Mouse (Mus musculus) induced T-regulatory cell, adult 2 months (primary cell): ENCODE data around the gene Mypn.
A peak's percentile ranks its signal among the peaks of the same experiment; 100 is the strongest.

Source experiments
- DNase-seq: peaks from one replicate; pipeline ENCODE4 v3.0.0-alpha.2; 2012; ENCODE audit warnings: low read depth

The Mypn gene

GRCm38 (mm10) chr10:63100657-63101056, 103.1 kb downstream of the Mypn start:
- no peak for DNase-seq

- no peak for DNase-seq
These were observed 103.7 kb downstream of the Mypn start for GRCm38 (mm10) chr10:63099941-63100562.

GRCm38 (mm10) chr10:63099521-63099920, 104.2 kb downstream of the Mypn start, which contains the start of gene Atoh7:
TSS of gene Atoh7 (plus strand) at chr10:63099651.
- no peak for DNase-seq

DNA sequence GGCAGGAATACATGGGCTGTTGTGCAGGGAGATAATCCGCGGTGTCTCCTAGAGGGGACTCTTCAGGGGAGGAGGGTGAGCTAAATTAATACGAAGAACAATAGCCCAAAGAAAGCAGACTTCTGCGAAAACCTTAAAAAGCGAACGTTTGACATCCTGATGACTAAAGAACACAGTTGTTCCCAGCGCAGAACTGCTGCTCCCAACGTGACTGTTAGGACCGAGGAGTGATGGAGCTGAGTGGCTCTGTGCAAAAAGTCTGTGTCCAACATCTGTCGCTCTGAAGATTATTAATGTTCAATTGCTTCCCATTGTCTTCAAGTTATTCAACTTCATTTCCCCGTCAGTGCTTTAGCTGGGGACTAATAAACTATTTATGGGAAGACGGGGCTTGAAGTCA, 105.6 kb downstream of the Mypn start:
- no peak for DNase-seq

GRCm38 (mm10) chr10:63096757-63097156, 107.0 kb downstream of the Mypn start:
- DNase-seq, result no peak

DNA sequence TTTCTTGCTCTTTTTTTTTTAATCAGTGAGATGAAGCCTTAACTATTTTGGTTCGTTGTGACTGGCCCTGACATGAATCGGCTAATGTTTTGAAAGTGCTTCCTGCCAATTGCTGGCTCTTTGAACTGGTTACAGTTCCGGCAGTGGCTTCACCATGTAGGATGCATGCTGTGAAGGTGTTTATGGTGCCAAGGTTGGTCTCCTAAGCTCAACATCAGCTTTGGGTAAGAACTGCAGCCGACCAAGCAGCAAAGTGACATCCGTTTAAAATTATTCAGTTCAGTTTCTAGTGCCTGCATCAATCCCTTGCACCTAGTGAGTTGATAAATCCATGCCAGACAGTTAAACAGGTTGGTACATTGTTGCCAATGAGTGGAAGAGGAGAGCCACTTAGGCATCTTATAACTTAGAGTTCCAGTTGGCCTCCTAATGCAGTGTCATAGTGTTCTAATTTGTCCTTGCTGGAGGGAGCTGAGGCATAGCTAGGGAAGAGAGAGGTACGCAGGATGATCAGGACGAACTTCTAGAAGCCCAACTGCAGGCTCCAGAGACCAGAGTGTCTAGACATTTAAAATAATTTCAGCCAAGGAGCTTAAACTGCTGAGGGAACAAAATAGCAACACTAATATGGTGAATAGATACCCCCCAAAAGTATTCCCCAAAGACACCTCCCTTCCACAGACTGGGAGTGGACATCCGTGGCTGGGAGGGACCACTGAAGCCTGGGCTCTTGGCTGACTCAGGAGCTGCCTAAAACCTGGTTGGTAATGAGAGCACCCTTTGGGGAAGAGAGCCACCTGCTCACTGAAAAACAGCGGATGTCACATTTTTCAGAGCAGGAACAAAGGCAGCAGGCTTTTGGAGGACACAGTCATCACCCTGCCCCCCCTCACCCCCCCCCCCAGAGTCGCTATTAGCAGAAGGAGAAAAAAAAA, 110.9 kb downstream of the Mypn start:
- DNase-seq, result no peak

DNA sequence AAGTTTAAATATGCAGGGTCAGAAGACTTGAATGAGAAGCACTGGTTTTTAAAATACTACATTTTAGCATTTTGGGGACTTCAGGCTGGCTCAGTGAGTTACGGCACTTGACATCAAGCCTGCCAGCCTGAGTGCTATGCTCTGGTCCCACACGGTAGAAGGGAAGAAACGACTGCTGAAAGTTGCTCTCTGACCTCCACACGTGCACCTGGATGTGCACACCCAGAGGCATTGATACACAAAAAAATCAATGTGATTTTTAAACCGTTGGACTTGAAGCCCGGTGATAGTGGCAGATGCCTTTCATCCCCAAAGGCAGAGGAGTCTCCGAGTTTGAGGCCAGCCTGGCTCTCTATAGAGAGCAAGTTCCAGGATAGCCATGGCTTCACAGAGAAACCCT, 111.8 kb downstream of the Mypn start:
- DNase-seq, result no peak

DNA sequence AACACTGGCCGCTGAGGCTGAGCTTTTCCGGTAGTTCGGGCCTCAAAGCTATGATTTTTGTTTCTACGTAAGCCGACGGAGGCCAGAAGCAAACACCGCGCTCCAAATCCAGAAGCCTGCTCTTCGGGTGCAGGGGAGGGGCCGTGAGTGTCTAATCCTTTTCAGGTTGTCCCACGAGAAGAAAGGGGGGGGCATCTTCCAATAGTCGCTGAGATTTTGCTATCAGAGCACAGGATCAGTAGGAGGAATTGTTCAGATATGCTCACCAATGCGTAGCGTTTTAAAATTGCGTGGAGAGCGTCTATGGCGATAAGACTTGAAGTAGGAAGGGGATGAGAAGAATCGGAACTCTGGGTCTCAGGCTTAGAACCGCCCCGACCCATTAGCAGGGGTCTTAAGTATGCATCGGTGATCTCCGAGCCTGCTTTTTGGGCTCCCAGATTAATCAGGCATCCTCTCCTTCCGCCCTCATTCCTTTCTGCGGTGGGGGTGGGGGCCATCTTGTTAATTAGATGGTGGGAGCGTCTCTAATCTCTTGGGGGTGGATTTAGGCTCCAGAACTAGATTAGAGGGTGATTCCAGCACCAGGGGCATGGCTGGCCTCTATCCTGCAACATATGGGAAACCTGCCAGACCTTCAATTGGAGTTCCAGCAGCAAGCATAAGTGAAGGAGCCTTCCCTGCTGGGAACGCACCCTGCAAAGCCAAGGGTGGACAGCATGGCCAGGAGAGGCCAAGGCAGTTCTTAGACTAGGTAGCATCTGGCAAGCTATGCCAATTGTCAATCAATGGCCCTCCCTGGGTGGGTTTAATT, 113.8 kb downstream of the Mypn start:
- DNase-seq, result no peak

DNA sequence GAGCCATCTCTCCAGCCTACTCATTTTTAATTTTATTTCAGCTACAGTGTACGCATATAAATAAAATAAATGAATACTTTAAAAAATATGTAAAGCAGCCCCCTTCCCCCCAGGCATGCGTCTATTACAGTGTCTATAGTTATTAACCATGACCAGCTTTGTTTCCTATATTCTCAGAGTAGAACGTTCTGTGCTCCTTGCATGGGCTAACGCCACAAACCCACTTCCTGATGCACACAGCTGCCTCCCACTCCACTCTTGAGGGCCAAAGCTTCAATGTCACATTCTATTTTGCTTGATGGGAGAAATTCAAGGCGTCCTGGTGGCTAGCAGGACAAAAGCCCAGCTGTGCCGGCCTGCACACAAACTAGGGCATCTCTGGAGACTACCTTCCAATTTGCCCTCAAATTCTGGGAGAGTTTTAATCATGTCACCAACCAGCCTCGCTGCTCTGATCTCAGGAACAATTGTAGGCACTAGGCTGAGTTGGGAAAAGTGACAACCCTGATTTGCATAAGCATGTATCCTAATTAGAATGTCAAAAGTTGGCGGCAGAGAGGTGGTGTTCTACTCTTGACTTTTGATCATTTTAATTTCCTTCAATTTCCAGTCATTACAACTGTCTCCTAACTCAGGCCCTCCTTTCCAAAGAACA, 114.5 kb downstream of the Mypn start:
- DNase-seq, result no peak

GRCm38 (mm10) chr10:63086304-63086703, 117.4 kb downstream of the Mypn start:
- DNase-seq, result no peak

DNA sequence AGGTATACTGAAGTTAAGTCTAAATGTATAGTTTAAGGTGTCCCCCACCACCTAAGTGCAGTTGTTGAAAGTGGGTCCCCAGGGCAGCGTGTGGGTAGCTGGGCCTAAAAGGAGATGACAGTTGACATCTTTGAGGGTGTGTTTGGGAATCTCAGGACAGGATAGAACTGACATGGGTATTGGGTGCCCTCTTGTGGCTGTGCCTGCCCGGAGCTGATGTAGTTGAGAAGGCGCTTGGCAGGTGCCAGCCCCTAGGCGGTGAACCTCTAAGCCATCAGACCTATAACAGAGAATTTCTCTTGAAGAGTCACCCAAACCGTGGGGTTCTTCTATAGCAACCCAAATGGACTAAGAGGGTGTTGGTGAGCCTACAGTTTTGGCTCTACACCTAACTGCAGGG, 137.8 kb downstream of the Mypn start:
- DNase-seq, result peak; percentile 69
